Mouse (Mus musculus): ENCODE results near the gene Lbhd2. TPM values are rescaled to one million over a fixed set of nuclear protein-coding genes. Genes with fewer than 3 reads are reported as not detected.
A peak's percentile ranks its signal among the peaks of the same experiment; 100 is the strongest.

Lbhd2 gene
- 0.53 and 0.55 TPM in 2 replicates for polyA plus RNA-seq (2015; fragmentation: Nextera tagmentation; extraction: Ambion mirVana)

DNA sequence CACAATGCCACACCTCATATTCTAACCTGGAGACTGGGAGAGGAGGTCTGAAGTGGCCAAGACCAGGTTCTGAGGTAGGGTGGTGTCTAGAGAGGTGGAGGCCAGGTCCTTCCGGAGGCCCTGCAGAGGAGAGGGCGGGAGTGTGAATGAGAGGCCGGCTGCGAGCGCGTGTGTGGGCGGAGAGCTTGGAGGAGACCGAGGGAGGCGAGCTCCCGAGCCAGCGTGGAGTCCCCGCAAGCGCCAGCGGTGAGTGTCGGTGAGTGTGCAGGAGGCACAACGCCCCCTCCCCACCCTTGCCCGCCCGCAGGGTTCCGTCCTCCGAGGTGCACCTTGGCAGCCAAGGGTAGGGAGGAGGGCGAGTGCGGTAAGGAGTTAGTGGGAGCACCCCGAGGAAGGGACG is at the start of gene Lbhd2:
Lbhd2 (plus strand) TSS at position 188 of the 400 bp plus-strand sequence.
- Histone ChIP-seq H3K9me3 (no peaks in the 10 kb centered on the region), H3K27ac (replicated peaks) (no peak within 1 kb of the TSS), H3K36me3 (no peaks in the 10 kb centered on the region), H3K4me3 (peak within 1 kb of the TSS; percentile 40), H3K4me1 (peaks cover 14% of the 10 kb centered on the region), H3K4me2 (peak within 1 kb of the TSS; percentile 65), H3K9ac (peak within 1 kb of the TSS; percentile 74), H3K27me3 (replicated peaks) (peaks cover 67% of the 10 kb centered on the region)
- WGBS: 3% methylated on average over 24 of the region's 24 CpGs
- no peak for ATAC-seq (ENCODE audit: extremely low read depth, insufficient number of reproducible peaks, low FRiP score, low TSS enrichment)

DNA sequence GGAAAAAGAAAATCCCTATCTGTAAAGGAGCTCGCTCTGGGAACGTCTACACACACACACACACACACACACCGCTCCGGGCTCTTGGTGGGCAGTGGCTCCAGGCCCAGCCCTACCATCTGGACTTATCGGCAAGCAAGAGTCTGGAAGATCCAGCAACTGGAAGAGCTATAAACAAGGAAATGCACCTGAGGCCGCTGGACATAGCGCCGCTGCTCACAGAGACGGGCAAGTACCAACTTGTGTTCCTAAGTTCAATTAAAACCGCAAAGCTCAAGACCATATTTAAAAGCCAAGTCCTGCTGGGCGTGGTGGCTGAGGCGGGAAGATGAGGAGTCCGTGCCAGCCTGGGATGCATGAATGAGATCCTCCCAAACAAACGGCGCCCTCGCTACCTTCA is 45.9 kb upstream of the Lbhd2 start:
- ATAC-seq (ENCODE audit: extremely low read depth, insufficient number of reproducible peaks, low FRiP score, low TSS enrichment): no peak
- no peak overlapping the region for H3K4me3 ChIP-seq
- no peak overlapping the region for H3K27ac ChIP-seq (replicated peaks)
- H3K4me2 ChIP-seq: no peak overlapping the region
- WGBS: 86% methylated on average over 16 of the region's 16 CpGs
- no peaks in the 10 kb centered on the region for H3K27me3 ChIP-seq (replicated peaks)
- no peak overlapping the region for H3K9ac ChIP-seq
- H3K36me3 ChIP-seq: no peaks in the 10 kb centered on the region
- H3K9me3 ChIP-seq: no peaks in the 10 kb centered on the region
- H3K4me1 ChIP-seq: peaks cover 88% of the 10 kb centered on the region

DNA sequence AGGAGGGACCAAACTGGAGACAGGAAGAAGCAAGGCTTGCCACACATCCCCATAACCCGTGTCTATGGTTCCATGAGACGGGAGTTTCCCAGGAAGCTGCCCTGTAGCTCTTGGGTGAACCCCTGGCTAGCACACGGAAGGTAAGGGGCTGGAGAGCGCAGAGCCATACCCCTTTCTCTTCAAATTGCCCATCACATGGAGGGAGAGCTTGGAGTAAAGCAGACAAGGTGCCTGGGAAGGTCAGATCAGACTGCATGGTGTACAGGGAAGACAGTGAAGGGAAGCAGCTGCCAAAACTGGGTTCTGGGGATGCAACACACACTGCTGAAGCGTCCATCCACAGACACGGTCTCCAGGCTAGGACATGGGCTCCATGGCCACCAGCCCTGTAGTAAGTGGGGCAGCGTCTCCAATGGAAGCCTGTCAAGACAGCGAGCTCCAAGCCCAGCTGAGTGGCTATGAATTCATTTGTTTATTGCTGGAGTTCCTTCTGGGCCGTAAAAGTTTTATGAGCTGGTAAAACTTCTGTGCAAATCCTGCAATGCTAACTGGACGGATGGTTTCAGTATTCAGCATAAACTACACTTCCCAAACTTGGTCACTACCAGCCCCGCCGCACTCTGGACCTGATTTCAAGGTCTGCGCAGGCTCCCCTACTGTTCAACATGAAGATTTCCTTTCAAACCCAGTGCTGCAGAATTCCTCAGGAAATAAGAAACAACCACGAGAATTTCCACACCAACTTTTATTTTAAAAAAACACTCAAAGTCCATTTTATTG is 45.1 kb upstream of the Lbhd2 start:
- 68% methylated on average over 14 of the region's 14 CpGs for WGBS
- no peak overlapping the region for H3K4me3 ChIP-seq
- H3K27me3 ChIP-seq (replicated peaks): no peaks in the 10 kb centered on the region
- H3K36me3 ChIP-seq: no peaks in the 10 kb centered on the region
- H3K4me1 ChIP-seq: peaks cover 88% of the 10 kb centered on the region
- no peak overlapping the region for H3K4me2 ChIP-seq
- H3K27ac ChIP-seq (replicated peaks): no peak overlapping the region
- no peaks in the 10 kb centered on the region for H3K9me3 ChIP-seq
- ATAC-seq (ENCODE audit: extremely low read depth, insufficient number of reproducible peaks, low FRiP score, low TSS enrichment): no peak
- H3K9ac ChIP-seq: no peak overlapping the region

DNA sequence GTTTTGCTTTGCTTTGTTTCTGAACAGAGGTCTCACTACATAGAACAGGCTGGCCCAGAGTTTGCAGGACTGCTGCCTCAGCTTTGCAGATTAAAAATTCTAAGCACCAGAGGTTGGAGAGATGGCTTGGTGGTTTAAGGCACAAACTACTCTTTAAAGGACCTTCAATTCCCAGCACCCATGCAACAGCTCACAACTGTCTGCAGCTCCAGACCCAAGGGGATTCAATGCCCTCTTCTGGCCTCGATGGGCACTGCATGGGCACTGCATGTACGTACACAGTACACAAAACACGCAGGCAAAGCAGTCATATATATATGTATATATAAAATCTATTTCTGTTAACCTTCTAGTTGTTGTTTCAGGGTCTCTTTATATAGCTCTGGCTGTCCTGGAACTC is 42.4 kb upstream of the Lbhd2 start:
- H3K9me3 ChIP-seq: no peaks in the 10 kb centered on the region
- no peak overlapping the region for H3K9ac ChIP-seq
- no peaks in the 10 kb centered on the region for H3K36me3 ChIP-seq
- H3K4me1 ChIP-seq: peaks cover 90% of the 10 kb centered on the region
- ATAC-seq (ENCODE audit: extremely low read depth, insufficient number of reproducible peaks, low FRiP score, low TSS enrichment): no peak
- WGBS: 80% methylated on average over 3 of the region's 3 CpGs
- H3K4me2 ChIP-seq: no peak overlapping the region
- no peaks in the 10 kb centered on the region for H3K27me3 ChIP-seq (replicated peaks)
- no peak overlapping the region for H3K27ac ChIP-seq (replicated peaks)
- H3K4me3 ChIP-seq: no peak overlapping the region

DNA sequence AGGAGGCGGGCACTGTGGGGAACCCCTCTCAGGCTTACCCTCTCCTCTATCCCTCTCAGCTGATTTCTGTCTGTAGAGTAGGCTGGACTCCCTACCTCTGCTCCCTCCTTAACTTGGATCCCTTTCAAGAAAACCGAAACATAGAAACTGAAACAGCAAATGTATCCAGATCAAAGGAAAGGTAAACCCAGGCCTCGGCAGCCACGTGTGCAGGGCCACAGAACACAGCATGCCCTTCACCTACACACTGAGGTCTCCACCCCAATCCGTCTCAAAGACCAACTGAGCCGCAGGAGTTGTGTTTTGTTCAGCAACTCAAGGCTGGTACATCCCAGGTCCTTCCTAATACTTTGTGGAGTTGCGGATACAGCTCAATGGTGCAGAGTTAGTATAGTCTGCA is 39.5 kb upstream of the Lbhd2 start:
- H3K9me3 ChIP-seq: no peaks in the 10 kb centered on the region
- H3K4me3 ChIP-seq: no peak overlapping the region
- H3K27me3 ChIP-seq (replicated peaks): no peaks in the 10 kb centered on the region
- peaks cover 91% of the 10 kb centered on the region for H3K4me1 ChIP-seq
- no peak overlapping the region for H3K4me2 ChIP-seq
- no peak overlapping the region for H3K9ac ChIP-seq
- ATAC-seq (ENCODE audit: extremely low read depth, insufficient number of reproducible peaks, low FRiP score, low TSS enrichment): no peak
- H3K36me3 ChIP-seq: no peaks in the 10 kb centered on the region
- 73% methylated on average over 7 of the region's 7 CpGs for WGBS
- H3K27ac ChIP-seq (replicated peaks): no peak overlapping the region

DNA sequence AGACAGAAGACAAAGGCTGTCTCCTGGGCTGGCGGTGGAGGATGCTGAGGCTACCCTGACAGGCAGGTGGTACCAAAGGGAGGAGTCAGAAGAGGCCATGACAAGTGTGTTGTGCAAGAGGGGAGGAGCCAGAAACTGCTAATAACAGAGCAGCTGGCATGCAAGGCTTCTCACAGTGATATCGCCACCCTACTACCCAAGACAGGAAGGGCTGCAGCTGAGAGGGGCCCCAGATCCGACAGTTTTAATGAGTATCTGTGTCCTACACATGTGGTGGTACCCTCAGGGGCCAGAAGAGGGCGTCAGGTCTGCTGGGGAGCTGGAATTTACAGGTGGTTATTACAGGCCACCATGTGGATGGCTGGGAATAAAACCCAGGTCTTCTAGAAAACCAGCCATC is 36.4 kb upstream of the Lbhd2 start:
- Histone ChIP-seq H3K27ac (replicated peaks) (no peak overlapping the region; the same call in 1 of the 2 replicates), H3K9ac (no peak overlapping the region), H3K27me3 (replicated peaks) (no peaks in the 10 kb centered on the region), H3K4me3 (no peak overlapping the region), H3K36me3 (no peaks in the 10 kb centered on the region), H3K9me3 (no peaks in the 10 kb centered on the region), H3K4me2 (no peak overlapping the region), H3K4me1 (peaks cover 86% of the 10 kb centered on the region)
- WGBS: 55% methylated on average over 4 of the region's 4 CpGs
- ATAC-seq (ENCODE audit: extremely low read depth, insufficient number of reproducible peaks, low FRiP score, low TSS enrichment): no peak

DNA sequence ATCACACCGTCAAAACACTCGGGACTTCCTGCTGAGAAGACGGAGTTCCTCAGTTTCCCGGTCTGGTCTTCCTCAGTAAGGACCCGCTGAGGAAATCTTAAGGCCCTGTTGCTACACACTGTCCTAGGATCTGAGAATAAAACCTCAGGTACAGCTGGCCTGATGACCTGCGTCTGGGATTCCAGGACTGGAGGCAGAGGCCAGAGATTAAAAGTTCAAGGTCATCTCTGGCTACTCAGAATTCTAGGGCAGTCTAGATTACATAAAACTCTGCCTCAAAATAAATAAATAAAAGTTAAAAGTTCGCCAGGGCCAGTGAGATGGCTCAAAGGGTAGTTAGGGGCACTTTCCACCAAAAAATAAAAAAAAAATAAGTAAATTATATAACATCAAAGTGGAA is 34.7 kb upstream of the Lbhd2 start:
- WGBS: 67% methylated on average over 7 of the region's 7 CpGs
- Histone ChIP-seq H3K4me2 (no peak overlapping the region), H3K9me3 (no peaks in the 10 kb centered on the region), H3K4me3 (no peak overlapping the region), H3K4me1 (peaks cover 81% of the 10 kb centered on the region), H3K27me3 (replicated peaks) (no peaks in the 10 kb centered on the region), H3K27ac (replicated peaks) (no peak overlapping the region), H3K36me3 (no peaks in the 10 kb centered on the region), H3K9ac (no peak overlapping the region)
- ATAC-seq (ENCODE audit: extremely low read depth, insufficient number of reproducible peaks, low FRiP score, low TSS enrichment): no peak

DNA sequence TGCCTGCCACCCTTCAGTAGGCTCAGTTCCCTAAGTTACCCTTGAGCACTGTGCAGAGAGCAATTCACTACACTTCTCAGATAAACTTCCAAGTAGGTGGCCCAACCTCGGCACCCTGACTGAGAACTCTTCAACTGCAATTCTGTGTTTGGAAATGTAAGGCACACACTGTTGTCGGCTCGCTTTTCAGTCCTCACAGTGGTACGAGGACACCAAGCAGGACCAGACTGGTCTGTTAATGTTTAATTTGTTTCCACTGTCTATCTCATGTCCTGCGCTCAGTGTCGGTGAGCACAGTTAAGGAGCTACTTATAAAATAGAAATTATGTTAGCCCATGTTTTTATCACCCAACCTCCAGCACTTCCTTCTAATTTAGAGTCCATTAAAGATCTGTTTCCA is 33.2 kb upstream of the Lbhd2 start:
- Histone ChIP-seq H3K9ac (no peak overlapping the region), H3K4me2 (no peak overlapping the region), H3K27me3 (replicated peaks) (no peaks in the 10 kb centered on the region), H3K4me3 (no peak overlapping the region), H3K4me1 (peaks cover 68% of the 10 kb centered on the region), H3K36me3 (no peaks in the 10 kb centered on the region), H3K9me3 (no peaks in the 10 kb centered on the region), H3K27ac (replicated peaks) (no peak overlapping the region)
- ATAC-seq (ENCODE audit: extremely low read depth, insufficient number of reproducible peaks, low FRiP score, low TSS enrichment): no peak
- WGBS: 77% methylated on average over 6 of the region's 6 CpGs

DNA sequence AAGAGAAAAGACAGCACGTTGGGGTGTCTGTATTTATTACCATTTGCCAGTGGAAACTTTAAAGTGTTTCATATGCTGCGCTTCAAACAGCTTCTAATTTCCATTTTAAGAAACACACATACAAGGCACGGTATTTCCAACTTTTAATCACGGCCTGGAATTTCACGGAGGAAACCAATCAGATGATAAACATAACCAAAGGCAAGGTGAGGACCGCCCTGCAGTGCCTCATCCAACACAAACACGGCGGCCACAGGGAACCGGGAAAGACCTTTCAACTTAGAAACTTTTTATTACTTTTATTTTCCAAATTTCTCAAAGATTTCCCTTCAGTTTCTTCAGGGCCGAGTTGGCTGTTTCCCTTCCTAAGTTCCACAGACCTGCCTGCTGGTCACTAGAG is 31.9 kb upstream of the Lbhd2 start:
- peak overlapping the region; percentile 94; the same call in 1 of the 2 replicates for H3K9ac ChIP-seq
- H3K4me3 ChIP-seq: peak overlapping the region; percentile 82
- no peaks in the 10 kb centered on the region for H3K27me3 ChIP-seq (replicated peaks)
- no peaks in the 10 kb centered on the region for H3K9me3 ChIP-seq
- peak overlapping the region; percentile 91 for H3K4me2 ChIP-seq
- peaks cover 59% of the 10 kb centered on the region for H3K4me1 ChIP-seq
- no peak for ATAC-seq (ENCODE audit: extremely low read depth, insufficient number of reproducible peaks, low FRiP score, low TSS enrichment)
- 46% methylated on average over 10 of the region's 10 CpGs for WGBS
- peak overlapping the region; percentile 94; the same call in 1 of the 2 replicates for H3K27ac ChIP-seq (replicated peaks)
- H3K36me3 ChIP-seq: no peaks in the 10 kb centered on the region

DNA sequence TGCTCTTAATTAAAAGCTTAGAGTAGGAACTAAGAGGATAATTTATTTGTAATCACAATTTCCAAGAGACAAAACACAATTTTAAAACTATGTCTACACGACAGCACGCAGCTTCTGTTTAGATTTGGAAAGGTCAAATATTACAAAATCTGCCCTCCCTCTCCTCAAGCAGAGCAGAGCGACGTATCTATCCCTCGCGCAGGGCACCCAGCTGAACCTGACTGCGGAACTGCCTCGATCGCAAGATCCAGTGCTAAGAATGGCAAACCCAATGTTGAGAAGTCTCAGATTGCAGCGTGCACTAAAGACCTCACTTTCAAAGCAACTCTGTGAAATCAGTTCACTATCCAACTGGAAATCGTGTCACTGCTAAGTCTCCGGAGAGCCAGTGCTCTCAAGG is 31.1 kb upstream of the Lbhd2 start:
- peak overlapping the region; percentile 82 for H3K4me3 ChIP-seq
- H3K4me1 ChIP-seq: peaks cover 50% of the 10 kb centered on the region
- H3K36me3 ChIP-seq: no peaks in the 10 kb centered on the region
- WGBS: 42% methylated on average over 12 of the region's 12 CpGs
- no peak for ATAC-seq (ENCODE audit: extremely low read depth, insufficient number of reproducible peaks, low FRiP score, low TSS enrichment)
- peak overlapping the region; percentile 94 for H3K27ac ChIP-seq (replicated peaks)
- no peaks in the 10 kb centered on the region for H3K9me3 ChIP-seq
- peak overlapping the region; percentile 91 for H3K4me2 ChIP-seq
- H3K9ac ChIP-seq: peak overlapping the region; percentile 94
- no peaks in the 10 kb centered on the region for H3K27me3 ChIP-seq (replicated peaks)

DNA sequence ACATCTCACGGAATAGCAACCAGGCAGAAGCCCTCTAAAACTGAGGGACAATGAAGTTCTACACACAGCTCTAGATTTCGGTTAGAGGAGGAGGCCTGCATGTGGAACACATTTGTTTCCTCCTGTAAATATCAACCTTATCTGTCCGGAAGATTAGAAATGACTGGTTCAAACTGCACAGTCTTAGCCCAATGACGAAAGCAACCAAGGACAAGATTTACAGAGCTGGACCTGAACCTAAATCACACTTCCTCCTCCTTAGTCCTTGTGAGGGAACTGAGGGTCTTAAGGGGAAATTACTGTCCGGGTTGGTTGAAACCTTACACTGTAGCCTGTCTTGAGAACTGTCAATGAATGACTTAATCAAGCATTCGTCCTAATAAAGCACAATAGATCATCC is 30.6 kb upstream of the Lbhd2 start:
- WGBS: 15% methylated on average over 6 of the region's 6 CpGs
- Histone ChIP-seq H3K36me3 (no peaks in the 10 kb centered on the region), H3K27ac (replicated peaks) (peak overlapping the region; percentile 94), H3K9ac (peak overlapping the region; percentile 94), H3K27me3 (replicated peaks) (no peaks in the 10 kb centered on the region), H3K4me1 (peaks cover 45% of the 10 kb centered on the region), H3K4me2 (peak overlapping the region; percentile 91), H3K9me3 (no peaks in the 10 kb centered on the region), H3K4me3 (peak overlapping the region; percentile 82)
- ATAC-seq (ENCODE audit: extremely low read depth, insufficient number of reproducible peaks, low FRiP score, low TSS enrichment): no peak

DNA sequence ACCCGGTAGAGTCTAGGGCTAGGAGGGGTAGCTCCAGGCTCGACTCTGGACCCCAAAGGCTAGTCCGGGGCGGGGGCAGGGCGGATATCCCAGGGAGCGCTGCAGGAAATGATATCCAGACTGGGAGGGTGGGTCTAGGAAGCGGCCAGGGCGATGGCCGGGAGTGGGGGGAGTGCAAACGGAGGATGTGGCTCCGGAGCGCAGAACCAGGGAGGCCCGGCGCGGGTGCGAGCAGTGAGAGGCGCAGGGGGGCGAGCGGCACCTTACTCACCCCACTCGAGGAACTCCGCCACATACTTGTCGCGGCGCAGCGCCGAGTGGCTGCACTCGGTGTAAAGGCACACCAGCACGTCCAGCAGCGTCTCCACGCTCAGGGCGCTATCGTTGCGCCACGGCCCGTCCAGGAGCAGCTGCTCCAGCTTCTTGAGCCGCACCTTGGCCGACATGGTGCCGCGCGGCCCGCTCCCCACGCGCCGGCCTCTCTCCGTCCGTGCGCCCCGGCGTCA is 29.7 kb upstream of the Lbhd2 start:
- Histone ChIP-seq H3K9me3 (no peaks in the 10 kb centered on the region), H3K4me2 (peak overlapping the region; percentile 91), H3K27me3 (replicated peaks) (no peaks in the 10 kb centered on the region), H3K27ac (replicated peaks) (peak overlapping the region; percentile 94), H3K4me3 (peak overlapping the region; percentile 82), H3K36me3 (no peaks in the 10 kb centered on the region), H3K4me1 (peaks cover 38% of the 10 kb centered on the region), H3K9ac (peak overlapping the region; percentile 94)
- 0 out of 2 replicates have a peak, but pooled peaks have one; percentile 11 for ATAC-seq (ENCODE audit: extremely low read depth, insufficient number of reproducible peaks, low FRiP score, low TSS enrichment)
- WGBS: under 1% methylated on average over 48 of the region's 49 CpGs

All from heart, embryonic 13.5 days (tissue).